Comparison of ENCODE assay signal across 8 mouse cellular contexts in the genomic region with DNA sequence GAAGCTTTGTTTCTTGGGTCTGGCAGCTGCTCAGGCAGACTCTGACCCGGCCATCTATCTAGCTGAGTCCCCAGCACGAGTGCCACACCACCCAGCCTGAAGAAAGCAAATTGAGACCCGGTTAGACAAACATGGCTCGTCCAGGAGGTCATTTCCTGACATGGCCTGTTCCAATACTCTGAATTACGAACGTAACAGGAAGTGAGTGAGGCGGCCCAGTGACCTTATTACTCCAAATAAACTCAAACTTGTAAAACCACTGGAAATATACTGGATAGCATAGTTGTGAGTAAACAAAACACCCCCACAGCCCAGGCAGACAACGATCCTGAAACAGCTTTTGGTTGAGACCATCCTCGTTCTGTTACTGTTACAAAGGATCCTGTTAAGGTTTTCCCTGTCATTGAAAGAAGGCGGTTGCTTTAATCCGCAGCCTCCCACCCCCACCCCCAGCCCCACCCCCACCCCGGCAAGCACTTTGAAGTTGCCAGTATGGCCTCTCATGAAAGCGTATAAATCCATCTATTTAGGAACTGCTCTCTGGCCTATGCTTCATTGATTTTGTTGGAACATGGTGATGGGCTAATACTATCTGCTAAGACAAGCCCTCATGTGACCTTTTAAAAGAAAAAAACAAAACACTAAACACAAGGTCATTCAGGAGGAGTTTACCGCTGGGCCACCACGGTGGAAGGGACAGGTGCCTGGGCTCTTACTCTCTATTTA. TPM values are rescaled to one million over a fixed set of nuclear protein-coding genes. Genes with fewer than 3 reads are reported as not detected.
A peak's percentile ranks its signal among the peaks of the same experiment; 100 is the strongest.
DNase-seq lines count a peak whose midpoint lies in the region; ATAC-seq and TF ChIP-seq lines count a peak whose summit lies in the region.

No protein-coding gene starts in this region.

- H3K36me3 ChIP-seq in forebrain, embryonic 13.5 days (ENCODE audit: poor library complexity, severe bottlenecking): peaks cover 31% of the 10 kb centered on the region
- H3K36me3 ChIP-seq in hindbrain, embryonic 14.5 days (replicated peaks; ENCODE audit: control insufficient read depth, insufficient read depth): peaks cover 14% of the 10 kb centered on the region
- no peaks in the 10 kb centered on the region for H3K36me3 ChIP-seq in liver, adult 2 months (ENCODE audit: control insufficient read depth, insufficient read depth, low read length)
- peaks cover 14% of the 10 kb centered on the region for H3K36me3 ChIP-seq in neural tube, embryonic 12.5 days

- H3K9ac ChIP-seq in forebrain, embryonic 13.5 days: no peak overlapping the region
- H3K9ac ChIP-seq in hindbrain, embryonic 14.5 days: no peak overlapping the region
- no peak overlapping the region; the same call in 1 of the 2 replicates for H3K9ac ChIP-seq in liver, adult 2 months (ENCODE audit: low read depth, low read length)
- no peak overlapping the region for H3K9ac ChIP-seq in neural tube, embryonic 12.5 days

- H3K79me2 ChIP-seq in liver, adult 2 months (ENCODE audit: control insufficient read depth, insufficient read depth, low read length): no peaks in the 10 kb centered on the region

- H3K4me3 ChIP-seq in forebrain, embryonic 13.5 days: no peak overlapping the region
- H3K4me3 ChIP-seq in hindbrain, embryonic 14.5 days (replicated peaks; ENCODE audit: low read length): no peak overlapping the region
- H3K4me3 ChIP-seq in liver, adult 2 months (ENCODE audit: insufficient read depth, low read depth, low read length): no peak overlapping the region
- no peak overlapping the region for H3K4me3 ChIP-seq in neural tube, embryonic 12.5 days

- H3K4me1 ChIP-seq in forebrain, embryonic 13.5 days: peaks cover 18% of the 10 kb centered on the region
- H3K4me1 ChIP-seq in hindbrain, embryonic 14.5 days (replicated peaks; ENCODE audit: control insufficient read depth, insufficient read depth, low read length): peaks cover 16% of the 10 kb centered on the region; the same call in 1 of the 2 replicates
- H3K4me1 ChIP-seq in liver, adult 2 months (ENCODE audit: control insufficient read depth, insufficient read depth, low read length): peaks cover 14% of the 10 kb centered on the region
- peaks cover 17% of the 10 kb centered on the region for H3K4me1 ChIP-seq in neural tube, embryonic 12.5 days

- H3K9me3 ChIP-seq in forebrain, embryonic 13.5 days (replicated peaks): peaks cover 7% of the 10 kb centered on the region
- H3K9me3 ChIP-seq in hindbrain, embryonic 14.5 days (ENCODE audit: control insufficient read depth, low read length): peaks cover 10% of the 10 kb centered on the region; the same call in 1 of the 2 replicates
- peaks cover 9% of the 10 kb centered on the region; the same call in 1 of the 2 replicates for H3K9me3 ChIP-seq in neural tube, embryonic 12.5 days

- H3K4me2 ChIP-seq in forebrain, embryonic 13.5 days: no peak overlapping the region
- H3K4me2 ChIP-seq in hindbrain, embryonic 14.5 days (replicated peaks): no peak overlapping the region
- peak overlapping the region; percentile 27 for H3K4me2 ChIP-seq in neural tube, embryonic 12.5 days (replicated peaks)

- TF ChIP-seq POLR2A in liver, adult 2 months (IDR thresholded peaks at IDR 0.05; ENCODE audit: extremely low read depth, insufficient read depth, low read length): no peak

- peak overlapping the region; percentile 12; the same call in 1 of the 2 replicates for H3K27ac ChIP-seq in forebrain, embryonic 13.5 days
- no peak overlapping the region for H3K27ac ChIP-seq in hindbrain, embryonic 14.5 days
- peak overlapping the region; percentile 99 for H3K27ac ChIP-seq in liver, adult 2 months (replicated peaks; ENCODE audit: insufficient read depth, low read depth, low read length)
- no peak overlapping the region for H3K27ac ChIP-seq in neural tube, embryonic 12.5 days

- DNase-seq in brain, adult 2 months (ENCODE audit: low read depth, low spot score): peak; percentile 40
- no peak for DNase-seq in hindbrain, embryonic 14.5 days (ENCODE audit: low spot score)
- DNase-seq in liver, adult 2 months (ENCODE audit: extremely low read depth, low read depth, low spot score): peak; percentile 98
- DNase-seq in right cerebral cortex, postnatal 36 days (ENCODE audit: low spot score in 2 of 2): no peak
- DNase-seq in left cerebral cortex, adult 18-20 months (ENCODE audit: low spot score in 2 of 2): no peak
- no peak for DNase-seq in thymus, postnatal 0 days (ENCODE audit: low spot score)

- TF ChIP-seq CTCF in liver, adult 2 months (IDR thresholded peaks at IDR 0.05; ENCODE audit: low read depth, low read length): no peak

- ATAC-seq in forebrain, embryonic 13.5 days: peak; percentile 34; the same call in 1 of the 2 replicates
- peak; percentile 15; the same call in 1 of the 2 replicates for ATAC-seq in hindbrain, embryonic 14.5 days (ENCODE audit: low FRiP score)
- ATAC-seq in neural tube, embryonic 12.5 days (ENCODE audit: low FRiP score, low read depth): peak; percentile 34

- WGBS in forebrain, embryonic 13.5 days: 20% methylated on average over 15 of the region's 15 CpGs
- WGBS in hindbrain, embryonic 14.5 days: 28% methylated on average over 15 of the region's 15 CpGs
- WGBS in liver, adult 2 months: 7% methylated on average over 15 of the region's 15 CpGs
- 13% methylated on average over 15 of the region's 15 CpGs for WGBS in neural tube, embryonic 12.5 days

- H3K27me3 ChIP-seq in forebrain, embryonic 13.5 days: no peaks in the 10 kb centered on the region
- H3K27me3 ChIP-seq in hindbrain, embryonic 14.5 days (ENCODE audit: control insufficient read depth, insufficient read depth, low read length): no peaks in the 10 kb centered on the region
- no peaks in the 10 kb centered on the region for H3K27me3 ChIP-seq in liver, adult 2 months (ENCODE audit: control insufficient read depth, insufficient read depth, low read length)
- no peaks in the 10 kb centered on the region for H3K27me3 ChIP-seq in neural tube, embryonic 12.5 days (replicated peaks)

RNA-seq across cellular contexts. Expression of a gene that starts 17.0 kb away (rescaled TPM):
- polyA plus RNA-seq in forebrain, embryonic 13.5 days (2015; fragmentation: Nextera tagmentation; extraction: Ambion mirVana): 127 and 131 TPM in 2 replicates
- polyA plus RNA-seq in hindbrain, embryonic 14.5 days (2014; fragmentation: Nextera tagmentation; extraction: Ambion mirVana): 176 and 179 TPM in 2 replicates
- 1.4 and 2.8 TPM in 2 replicates for total RNA-seq in liver, adult 2 months (2014; rRNA removed)
- polyA plus RNA-seq in liver, adult 2 months (2012; rRNA removed): 3.8 and 5.8 TPM in 2 replicates
- polyA plus RNA-seq in neural tube, embryonic 12.5 days (2016; fragmentation: Nextera tagmentation; extraction: Ambion mirVana): 140 and 147 TPM in 2 replicates
- 10 to 100 TPM; 22.7 to 27.6 TPM for total RNA-seq in left cerebral cortex, adult 18-20 months (2021)
- polyA plus RNA-seq in thymus, postnatal 0 days (2015; fragmentation: Nextera tagmentation; extraction: Ambion mirVana): 17.4 and 17.8 TPM in 2 replicates

Comparison
In these comparisons a context has a peak if more than half of its experiments do, and no peak if none do; other contexts are left out.
1. DNase-seq: peak in brain, adult 2 months (single experiment) and liver, adult 2 months (single experiment); none in hindbrain, embryonic 14.5 days (single experiment), right cerebral cortex, postnatal 36 days (0 of 2), left cerebral cortex, adult 18-20 months (0 of 2) and thymus, postnatal 0 days (single experiment).
2. H3K27ac ChIP-seq: peak in forebrain, embryonic 13.5 days (single experiment) and liver, adult 2 months (single experiment); none in hindbrain, embryonic 14.5 days (single experiment) and neural tube, embryonic 12.5 days (single experiment).
3. Peak in every context shown above with its lines, with median percentiles within 50 percentile points of each other: ATAC-seq.